Mouse (Mus musculus): Measurements from ENCODE around the gene Palm3.

DNA sequence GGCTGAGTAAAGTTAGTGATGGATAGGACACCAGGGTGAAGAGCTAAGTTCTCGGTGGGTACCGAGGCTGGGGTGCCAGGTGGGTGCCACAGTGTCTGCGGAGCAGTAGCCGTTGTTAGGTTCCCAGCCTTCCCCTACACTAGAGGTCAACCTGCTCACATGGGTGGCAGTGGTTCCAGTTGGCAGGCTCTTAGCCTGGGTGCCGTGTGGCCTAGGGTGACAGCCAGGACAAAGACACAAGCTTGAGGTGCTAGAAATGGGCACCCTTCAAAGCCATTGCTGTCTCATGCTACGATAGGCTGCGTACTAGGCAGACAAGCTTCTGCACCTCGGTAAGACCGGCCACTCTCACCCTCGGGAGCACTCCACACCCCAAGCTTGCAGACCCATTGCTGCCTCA lies 51.0 kb downstream of the Palm3 start:
- TF ChIP-seq JUN (IDR thresholded peaks at IDR 0.05; ENCODE audit: insufficient read depth, low read depth, low read length): no peak
- TF ChIP-seq ELF1 (IDR thresholded peaks at IDR 0.05; ENCODE audit: low read depth, low read length): no peak
- no peak for TF ChIP-seq CTCF (conservative IDR thresholded peaks at IDR 0.05 in 1 of 2, IDR thresholded peaks at IDR 0.05 in 1 of 2; ENCODE audit: low read depth in 2 of 2, low read length in 2 of 2)
- TF ChIP-seq NRF1 (IDR thresholded peaks at IDR 0.05; ENCODE audit: low read depth, low read length): no peak
- TF ChIP-seq MYC (IDR thresholded peaks at IDR 0.05; ENCODE audit: low read depth, low read length): no peak
- TF ChIP-seq EP300 (IDR thresholded peaks at IDR 0.05; ENCODE audit: low read length): no peak
- TF ChIP-seq CHD1 (IDR thresholded peaks at IDR 0.05; ENCODE audit: low read depth, low read length): no peak
- TF ChIP-seq ZNF384 (IDR thresholded peaks at IDR 0.05; ENCODE audit: low read depth, low read length): no peak
- TF ChIP-seq POLR2A (IDR thresholded peaks at IDR 0.05; ENCODE audit: low read depth, low read length): no peak
- TF ChIP-seq ZKSCAN1 (IDR thresholded peaks at IDR 0.05; ENCODE audit: borderline replicate concordance, low read depth, low read length): no peak
- no peak for TF ChIP-seq MAFK (IDR thresholded peaks at IDR 0.05; ENCODE audit: insufficient replicate concordance, low read length)
